Mouse (Mus musculus) cerebellum, adult 11-12 months (tissue): Measurements from ENCODE around the gene F7.

ENCODE experiments used
- DNase-seq: peaks from one replicate; pipeline ENCODE4 v3.0.0; 2022

The F7 gene

DNA sequence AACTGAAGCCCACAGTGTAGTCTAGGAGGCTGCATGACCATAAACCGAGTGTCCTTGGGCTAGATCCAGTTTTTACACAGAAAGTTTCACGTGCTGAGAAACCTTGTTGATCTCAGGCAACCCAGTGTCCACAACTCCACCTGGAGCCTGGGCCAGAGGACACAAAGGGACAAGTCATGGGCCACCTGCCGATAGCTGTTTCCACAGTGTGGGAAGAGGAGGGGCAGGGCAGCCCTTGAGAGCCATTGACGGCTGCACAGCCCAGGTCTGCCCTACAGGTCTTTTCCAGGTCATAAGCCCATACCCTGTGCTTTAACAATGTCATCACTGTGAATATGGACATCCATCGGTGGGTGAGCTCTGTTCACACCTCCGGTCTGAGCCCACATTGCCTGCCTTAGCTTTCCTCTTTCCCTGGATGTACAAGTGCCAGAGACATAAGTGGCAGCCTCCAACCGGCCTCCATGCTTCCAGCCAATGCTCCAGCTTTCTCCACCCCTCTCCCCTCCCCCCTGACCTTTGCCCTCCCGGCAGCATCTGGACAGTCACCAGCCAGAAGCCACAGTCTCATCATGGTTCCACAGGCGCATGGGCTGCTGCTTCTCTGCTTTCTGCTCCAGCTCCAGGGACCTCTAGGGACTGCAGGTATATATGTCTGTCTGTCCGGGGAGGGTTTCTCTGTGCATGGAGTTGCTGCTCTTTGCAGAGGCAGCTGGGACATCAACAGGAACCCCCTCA lies at the start of gene F7:
Gene F7 (plus strand): TSS at position 548 of the 738 bp plus-strand sequence.
- no peak for DNase-seq

DNA sequence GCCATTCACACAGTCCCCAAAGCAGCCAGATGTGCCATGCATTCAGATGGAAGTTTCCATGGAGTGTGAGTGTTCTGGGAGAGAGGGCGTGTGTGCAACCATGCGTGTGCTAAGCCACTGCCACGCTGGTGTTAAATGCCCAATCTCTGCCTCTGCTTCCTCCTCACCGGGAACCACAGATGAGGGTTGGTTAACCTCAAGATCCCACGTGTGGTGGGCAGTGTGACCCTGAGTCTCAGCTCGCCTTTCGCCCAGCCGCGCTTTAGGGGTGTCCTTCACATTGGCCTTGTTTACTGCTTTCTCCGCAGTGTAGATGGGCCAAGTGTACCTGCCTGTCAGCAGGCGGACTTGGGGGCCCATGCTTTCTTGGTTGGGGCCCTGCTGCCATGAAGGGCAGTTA lies 49.5 kb upstream of the F7 start:
- DNase-seq = no peak

DNA sequence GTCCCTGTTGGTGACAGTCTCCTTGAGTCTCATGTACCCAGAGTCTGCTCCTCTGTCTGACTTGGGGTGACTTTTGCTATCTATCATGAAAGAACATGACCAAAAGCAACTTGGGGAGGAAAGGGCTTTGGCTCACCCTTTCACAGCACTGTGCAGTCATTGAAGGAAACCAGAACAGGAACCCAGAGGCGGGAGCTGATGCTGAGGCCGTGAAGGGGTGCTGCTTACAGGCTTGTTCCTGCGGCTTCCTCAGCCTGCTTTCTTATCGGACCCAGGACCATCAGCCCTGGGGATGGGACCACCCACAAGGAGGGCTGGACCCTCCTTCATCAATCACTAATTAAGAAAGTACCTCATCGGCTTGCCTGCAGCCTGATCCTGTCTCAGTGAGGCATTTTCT lies 49.1 kb upstream of the F7 start:
- no peak for DNase-seq

DNA sequence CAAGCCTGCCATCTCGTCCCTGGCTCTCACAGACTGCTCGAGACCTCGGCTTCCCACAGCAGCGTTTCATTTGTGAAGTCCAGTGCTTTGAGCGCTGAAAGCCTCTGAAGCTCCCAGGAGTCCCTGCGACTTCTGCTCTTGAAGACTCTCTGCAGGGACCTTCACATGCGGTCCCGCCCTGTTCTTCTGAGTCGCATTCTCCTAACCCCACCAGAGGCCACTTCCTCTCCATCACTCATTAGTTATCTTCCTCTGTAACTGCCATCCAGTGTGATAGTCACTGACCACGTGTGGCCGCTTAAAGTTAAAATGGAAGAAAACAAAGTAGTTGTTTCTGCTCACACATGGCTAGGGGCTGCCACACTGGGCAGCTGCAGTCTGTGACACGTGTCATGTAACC lies 48.5 kb upstream of the F7 start:
- no peak for DNase-seq

DNA sequence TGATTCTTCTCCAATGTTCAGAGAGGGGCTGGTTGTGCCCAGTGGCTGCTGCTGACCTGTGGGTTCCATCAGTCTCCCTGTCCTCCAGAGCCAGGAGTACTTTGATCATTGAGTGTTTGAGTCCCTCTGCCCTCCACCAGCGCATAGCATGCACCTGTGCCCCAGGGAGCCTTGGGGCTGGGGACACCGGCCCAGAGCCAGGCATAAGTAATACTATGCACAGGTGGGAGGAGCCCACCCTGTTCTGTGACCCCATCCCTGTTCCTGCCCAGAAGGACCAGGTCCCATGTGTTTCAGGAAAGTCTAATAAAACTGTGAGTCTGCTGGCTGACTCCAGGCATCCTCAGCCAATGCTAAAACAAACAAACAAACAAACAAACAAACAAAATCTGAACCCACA lies 47.5 kb upstream of the F7 start:
- no peak for DNase-seq

DNA sequence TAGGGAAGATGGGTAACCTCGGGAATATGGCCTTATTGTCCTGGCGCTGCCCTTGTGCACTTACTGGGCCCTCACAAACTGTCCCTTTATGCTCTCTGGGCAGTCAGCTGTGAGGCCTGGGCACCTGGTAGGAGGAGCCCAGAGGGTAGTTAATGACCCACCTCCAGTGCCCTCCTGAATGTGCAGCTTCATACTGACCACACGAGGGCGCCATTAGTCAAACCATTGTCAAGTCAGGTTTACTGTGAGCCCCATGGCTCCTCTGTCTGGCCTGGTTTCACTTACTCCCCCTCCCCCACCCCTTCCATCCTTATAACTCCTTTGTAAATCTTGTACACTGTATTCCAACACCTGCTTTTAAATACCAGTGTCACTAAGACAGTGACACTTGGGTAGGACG lies 47.1 kb upstream of the F7 start:
- DNase-seq = peak; percentile 76

DNA sequence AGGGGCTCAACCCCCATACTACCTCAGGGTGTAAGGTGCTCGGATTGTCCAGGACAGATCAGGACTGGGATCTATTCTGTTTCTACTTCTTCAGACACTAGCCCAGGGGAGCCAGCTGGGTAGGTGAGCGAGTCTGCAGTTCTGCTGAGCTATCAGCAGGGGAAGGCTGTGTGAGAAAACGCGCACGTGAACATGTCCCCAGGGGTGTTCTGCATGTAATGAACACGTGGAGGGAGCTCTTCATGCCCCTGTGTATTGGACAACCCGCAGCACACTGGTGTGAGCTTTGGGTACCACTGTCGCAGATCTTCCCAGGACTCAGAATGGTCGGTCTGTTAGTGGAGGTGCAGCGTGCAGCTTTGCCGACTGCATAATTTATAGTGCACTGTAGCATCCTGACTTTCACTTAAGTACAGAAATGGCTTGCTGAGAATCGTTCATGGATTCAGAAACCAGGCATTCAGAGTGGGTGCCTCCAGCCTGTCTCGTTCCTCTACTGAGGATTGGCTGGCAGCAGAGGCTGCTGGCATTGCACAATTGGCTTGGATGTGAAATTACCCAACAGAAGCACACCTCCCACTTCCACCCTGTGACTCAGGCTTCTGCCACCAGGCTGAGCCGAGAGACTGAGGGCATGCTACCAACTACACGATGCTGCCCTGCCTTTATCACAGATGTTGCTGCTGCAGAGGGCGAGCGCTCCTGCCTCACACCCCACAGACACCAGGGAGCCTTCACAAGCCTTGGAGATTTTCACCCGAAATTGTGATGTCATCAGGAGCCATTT lies 42.0 kb upstream of the F7 start:
- DNase-seq = peak; percentile 90

DNA sequence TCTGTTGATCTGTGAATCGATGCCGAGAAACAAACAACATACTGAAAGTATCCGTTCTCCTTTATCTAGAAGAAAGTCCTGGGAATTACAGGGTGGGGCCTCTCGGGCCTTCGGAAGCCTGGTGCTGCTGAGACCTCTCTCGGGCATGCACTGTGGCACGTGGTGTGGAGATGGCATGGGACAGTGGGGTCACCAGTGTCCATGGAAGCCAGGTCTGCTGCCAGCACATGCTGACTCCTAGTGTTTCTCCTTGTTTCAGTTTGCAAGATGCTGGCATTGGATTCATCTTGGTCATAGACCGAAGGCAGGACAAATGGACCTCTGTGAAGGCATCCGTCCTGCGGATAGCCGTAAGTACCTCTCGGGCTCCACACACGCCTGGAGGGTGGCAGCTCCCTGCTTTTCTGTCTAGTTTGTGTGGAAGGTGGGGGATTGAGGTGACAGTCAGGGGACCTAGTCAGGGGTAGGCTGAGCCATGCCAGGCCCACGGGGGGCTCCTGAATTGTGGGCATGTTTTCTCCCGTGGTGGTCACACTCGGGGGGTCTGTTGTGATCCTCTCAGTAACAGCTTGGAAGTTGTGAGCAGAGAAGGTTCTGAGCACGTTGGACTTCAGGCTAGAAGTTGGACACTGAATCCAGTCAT lies 41.1 kb upstream of the F7 start:
- DNase-seq = peak; percentile 70

DNA sequence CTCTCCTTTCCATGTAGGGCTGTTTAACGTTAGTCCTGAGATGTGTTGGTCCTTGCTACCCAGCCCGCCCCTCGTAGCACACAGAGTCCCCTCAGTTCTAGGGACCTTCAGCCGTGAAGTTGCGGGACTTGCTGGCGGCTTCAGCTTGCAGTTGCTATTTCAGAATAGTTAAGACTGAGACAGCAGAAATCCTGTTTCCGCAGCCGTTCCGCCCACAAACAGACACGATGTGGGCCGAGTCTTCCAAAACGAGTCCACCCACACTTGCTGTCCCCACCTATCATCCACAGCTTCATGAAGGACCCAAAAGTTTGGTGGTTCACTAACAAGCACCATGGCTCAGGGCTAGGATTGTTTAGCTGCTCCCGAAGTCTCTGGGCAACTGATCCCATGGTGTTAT lies 40.6 kb upstream of the F7 start:
- DNase-seq = peak; percentile 34

DNA sequence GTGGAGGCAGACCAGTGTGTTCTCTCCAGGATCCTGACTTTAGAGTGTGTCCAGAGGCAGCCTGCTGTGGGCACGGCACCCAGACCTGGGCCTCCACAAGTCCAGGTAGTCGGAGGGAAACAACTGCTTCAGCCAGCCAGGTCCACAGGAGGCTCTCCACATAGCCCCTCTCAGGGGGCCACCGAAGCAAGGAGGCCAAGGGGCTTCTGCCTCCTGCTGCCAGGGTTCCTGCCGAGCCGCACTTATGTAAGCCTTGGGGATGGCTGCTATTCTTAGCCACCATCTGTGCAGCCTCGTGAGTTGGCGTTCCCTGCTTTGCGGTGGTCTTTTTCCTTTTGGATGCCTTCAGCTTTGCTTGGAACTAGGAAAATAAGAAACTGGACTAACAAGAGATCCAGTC lies 38.3 kb upstream of the F7 start:
- peak; percentile 72 for DNase-seq

DNA sequence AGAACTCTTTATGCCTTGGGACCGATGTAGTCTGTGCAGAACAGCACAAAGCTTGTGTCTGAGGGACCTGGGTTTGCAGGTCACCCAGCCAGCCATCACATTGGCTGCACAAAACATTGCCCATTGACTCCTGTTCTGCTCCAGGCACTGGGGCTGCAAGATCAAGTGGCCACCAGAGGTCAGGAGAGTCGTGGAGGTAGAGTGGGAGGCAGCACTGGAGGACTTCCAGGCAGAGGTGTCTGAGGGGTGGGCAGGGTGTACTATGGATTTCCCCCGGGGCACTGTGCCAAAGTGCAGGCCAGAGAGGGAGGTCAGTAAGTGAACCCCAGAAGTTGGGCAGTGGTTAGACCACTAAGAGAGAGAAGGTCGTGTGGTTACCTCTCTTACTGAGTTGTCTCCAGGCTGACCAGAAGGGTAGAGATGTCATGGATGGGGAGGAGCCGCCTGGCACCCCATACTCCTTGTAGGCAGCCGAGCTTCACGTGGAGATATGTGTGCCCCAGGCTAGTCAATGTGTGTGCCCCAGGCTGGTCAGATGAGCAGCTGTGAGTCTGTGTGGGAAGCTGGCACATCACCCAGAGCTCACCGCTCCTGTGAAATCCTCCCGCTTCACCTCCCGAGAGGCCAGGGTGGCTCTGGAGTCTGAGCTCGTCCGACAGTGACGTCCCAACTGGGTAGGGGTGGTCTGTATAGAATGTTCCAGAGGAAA lies 37.0 kb upstream of the F7 start:
- peak; percentile 71 for DNase-seq

DNA sequence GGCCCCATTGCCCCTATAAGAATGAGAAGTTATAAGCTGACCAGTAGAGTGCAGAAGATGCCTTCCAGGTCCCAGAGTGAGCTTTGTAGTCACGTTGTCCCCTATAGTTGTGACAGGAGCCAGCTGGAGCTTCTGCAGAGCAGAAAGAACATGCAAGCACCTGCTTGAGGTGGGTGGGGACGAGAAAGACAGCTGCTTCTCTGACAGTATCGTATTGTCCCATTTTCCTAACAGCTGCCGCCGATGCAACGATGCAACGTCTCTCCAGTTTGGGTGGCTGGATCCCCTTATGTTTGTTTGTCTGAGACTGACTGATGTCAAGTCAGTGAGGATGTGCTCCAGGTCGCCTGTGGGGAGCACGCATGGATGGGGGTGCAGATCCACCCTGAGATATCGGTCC lies 34.4 kb upstream of the F7 start:
- DNase-seq = no peak

DNA sequence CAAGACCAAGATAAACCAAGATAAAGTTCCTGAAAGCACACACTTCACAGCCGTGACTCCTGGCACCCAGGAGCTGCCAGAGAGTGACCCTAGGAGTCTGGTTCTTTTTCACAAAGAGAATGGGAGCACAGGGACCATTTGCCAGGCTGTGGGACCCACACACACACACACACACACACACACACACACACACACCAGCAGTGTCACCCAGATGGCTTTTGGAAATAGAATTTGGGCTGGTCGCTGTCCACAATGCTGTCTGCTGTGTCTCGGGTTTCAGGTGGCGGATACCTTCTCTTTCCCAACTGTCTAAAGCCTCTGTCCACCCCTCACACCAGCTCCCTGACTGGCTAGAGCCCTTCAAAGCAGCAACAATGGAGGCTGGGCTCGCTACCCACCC lies 31.4 kb upstream of the F7 start:
- no peak for DNase-seq

DNA sequence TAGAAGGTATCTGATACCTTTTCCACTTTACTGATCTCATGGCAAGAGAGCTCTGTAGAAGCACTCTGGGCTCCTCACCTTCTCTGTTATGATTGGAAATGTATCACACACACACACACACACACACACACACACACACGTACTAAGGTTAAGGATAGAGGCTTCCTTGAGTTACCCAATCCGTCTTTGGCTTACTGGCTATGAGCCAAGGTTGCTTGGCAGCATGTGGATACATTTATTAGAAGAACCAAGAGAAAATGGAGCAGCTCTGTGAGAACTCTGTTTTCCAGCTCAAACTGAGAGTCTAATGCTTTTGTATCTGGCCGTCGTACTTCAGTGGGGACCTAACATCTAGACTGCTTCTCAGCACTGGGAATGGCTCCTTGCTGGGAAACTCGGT lies 30.4 kb upstream of the F7 start:
- DNase-seq = peak; percentile 25

DNA sequence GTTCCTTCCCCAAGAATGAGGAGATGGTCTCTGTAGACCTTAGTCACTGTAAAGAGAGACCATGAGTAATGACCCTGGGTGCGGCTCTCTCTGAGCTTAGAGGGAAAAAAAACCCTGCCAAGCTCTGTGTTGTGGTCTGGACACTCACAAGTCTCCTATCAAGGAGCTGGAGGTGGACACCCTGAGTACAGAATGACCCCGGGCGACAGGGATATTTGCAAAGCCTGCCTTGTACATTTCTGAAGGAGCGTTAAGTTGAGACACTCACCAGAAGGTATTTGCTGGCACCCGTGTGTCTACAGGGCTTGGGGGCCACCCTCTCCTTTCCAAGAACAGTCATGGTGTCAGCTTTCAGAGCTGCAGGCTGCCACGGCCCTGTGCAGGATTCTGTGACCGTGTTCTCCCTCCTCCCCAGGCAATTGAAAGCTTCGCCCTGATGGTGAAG lies 29.0 kb upstream of the F7 start:
- DNase-seq = no peak

DNA sequence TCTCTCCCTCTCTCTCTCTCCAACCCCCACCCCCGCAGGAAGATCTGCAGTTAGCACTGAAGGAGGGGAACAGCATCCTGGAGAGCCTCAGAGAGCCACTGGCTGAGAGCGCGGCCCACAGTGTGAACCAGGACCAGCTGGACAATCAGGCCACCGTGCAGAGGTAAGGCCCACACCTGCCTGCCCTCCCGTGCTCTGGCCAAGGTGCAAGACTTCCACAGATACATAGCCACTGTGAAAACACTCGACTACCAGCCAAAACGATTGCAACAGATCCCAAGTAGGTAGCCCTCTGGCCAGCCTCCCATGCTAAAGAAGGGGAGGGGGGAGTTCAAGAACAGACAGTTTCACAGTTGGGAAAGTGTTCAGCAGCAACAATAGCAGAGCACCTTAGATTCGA lies 27.5 kb upstream of the F7 start:
- no peak for DNase-seq

DNA sequence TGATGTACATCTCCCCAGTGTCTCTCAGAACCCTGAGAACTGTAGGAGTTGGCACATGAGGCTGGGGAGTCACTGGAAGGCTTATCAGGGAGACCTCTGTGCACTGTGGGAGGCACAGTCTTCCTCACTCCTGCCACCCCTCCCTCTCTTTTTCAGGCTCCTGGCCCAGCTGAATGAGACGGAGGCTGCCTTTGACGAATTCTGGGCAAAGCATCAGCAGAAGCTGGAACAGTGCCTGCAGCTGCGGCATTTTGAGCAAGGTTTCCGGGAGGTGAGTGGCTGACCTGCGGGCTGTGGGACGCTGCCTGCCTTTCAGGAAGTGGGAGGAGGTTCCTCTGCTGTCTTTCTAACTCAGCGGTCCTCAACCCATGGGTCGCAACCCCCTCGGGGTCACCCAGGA lies 26.0 kb upstream of the F7 start:
- DNase-seq = no peak

DNA sequence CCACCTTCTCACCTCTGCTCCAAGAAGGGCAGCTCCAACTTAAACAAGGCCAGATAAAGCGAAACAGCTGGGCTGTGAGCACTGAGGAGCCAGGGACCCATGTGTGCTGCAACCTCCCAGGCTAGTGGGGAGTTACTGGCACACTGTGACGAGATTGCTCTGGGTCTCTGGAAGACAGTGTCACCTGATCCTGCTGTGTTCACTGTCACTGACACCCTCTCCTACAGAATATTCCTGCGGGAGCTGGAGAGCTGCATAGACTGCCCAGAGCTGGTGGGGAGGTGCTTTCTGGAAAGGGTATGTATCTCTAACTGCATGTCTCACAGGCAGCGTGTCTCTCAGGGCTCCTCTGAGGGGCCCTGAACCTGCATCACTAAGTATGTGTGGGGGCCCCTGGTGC lies 18.4 kb upstream of the F7 start:
- no peak for DNase-seq

DNA sequence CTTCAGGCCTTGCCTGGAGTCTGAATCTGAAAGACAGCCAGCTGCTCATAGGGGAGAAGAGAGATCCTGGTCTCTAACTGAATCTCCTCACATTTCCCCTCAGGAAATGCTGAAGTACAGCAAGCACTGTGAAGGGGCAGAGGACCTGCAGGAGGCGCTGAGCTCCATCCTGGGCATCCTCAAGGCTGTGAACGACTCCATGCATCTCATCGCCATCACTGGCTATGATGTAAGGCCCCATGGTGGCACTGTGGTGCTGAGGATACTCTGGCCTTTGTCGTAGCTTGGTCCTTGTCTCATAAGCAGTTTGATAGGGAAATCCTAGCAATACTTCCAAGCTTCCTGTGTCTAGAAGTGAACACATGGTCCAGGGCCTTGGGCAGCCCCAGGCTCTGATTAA lies 15.5 kb upstream of the F7 start:
- DNase-seq = no peak

DNA sequence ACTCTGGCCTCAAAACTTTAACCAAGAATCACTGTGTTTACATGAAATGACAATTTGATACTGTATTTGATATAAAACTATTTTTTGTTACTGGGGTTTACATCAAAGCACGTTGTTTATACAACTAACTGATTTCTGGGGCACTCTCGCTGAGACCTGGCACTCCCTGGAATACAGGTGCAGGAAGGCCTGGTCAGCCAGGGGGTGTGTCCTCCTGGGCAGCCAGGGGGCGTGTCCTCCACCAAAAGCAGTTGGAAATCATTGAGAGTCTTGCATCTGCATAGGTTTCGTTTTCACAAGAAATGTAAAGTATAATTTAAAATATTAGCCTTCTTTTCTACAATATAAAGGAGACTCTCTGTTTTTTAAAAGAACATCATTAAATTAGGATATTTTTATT lies 6.3 kb upstream of the F7 start:
- DNase-seq = no peak

DNA sequence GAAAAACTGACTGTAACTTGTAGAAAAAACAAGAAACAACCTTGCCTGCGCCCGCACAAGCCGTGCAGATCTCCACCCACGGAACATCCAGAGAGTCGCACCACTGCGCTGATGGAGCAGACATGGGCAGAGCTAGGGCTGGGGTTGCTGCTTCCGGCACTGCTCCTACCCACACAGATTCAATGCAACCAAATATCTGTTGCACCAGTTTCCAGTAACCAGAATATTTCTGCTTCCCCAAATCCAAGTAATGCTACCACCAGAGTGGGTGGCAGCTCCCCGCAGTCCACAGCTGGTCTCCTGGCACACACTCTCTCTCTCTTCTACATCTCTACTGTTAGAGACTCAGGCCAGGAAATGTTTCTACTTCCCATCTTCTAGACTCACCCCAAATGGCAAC lies 4.0 kb upstream of the F7 start:
- DNase-seq = no peak

DNA sequence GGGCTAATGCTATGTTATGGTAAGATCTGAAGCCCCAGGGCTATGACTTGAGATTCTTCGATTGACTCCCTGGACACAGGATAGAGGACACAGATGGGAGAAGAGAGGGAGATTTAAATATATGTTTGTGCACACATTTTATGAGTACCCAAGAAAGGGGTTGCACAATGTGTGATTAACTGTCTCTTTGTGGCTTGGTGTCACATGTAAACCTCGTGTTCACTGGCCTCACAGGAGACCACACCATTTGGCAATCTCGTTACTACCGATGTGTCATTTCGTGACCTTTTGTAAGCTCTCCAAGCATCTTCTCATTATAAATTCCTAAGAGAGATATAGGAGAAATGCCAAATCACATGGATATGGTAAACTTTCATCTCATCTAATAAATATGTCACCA lies 1.8 kb downstream of the F7 start:
- no peak for DNase-seq

DNA sequence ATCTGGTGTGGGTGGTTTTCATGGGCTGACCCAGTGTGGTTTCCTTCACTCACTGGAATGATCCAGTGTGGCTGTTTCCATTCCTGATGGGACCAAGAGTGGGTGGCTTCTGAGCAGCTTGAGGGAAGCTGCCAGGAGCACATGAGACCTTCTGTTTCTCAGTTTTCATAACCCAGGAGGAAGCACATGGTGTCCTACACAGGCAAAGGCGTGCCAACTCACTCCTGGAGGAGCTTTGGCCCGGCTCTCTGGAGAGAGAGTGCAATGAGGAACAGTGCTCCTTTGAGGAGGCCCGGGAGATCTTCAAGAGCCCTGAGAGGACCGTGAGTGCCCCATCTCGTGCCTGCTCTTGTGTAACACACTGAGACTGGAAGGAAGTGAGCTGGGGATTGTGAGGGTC lies 2.6 kb downstream of the F7 start:
- peak; percentile 64 for DNase-seq
